Mouse (Mus musculus): Measurements from ENCODE around the gene Apold1.

- TF ChIP-seq CTCF (IDR thresholded peaks at IDR 0.05; ENCODE audit: control insufficient read depth, insufficient read depth, insufficient read length) (no peak), MYOD1 (IDR thresholded peaks at IDR 0.05; ENCODE audit: control insufficient read depth, insufficient read length, low read depth) (no peak), USF1 (IDR thresholded peaks at IDR 0.05; ENCODE audit: low read depth) (no peak)
These were observed 12.6 kb downstream of the Apold1 start for GRCm38 (mm10) chr6:134994031-134994651.

Measured in C2C12 (cell line).